Mouse (Mus musculus) spleen, embryonic (tissue): ENCODE measurements around the gene Ulk3.

Experiments used
- CTCF ChIA-PET: fragments of 350-600 bp; sonication (Branson Sonifier 250); formaldehyde crosslinking; loops from one replicate; lab custom pipeline; 2022; lab: Charles Lee

Gene Ulk3

DNA sequence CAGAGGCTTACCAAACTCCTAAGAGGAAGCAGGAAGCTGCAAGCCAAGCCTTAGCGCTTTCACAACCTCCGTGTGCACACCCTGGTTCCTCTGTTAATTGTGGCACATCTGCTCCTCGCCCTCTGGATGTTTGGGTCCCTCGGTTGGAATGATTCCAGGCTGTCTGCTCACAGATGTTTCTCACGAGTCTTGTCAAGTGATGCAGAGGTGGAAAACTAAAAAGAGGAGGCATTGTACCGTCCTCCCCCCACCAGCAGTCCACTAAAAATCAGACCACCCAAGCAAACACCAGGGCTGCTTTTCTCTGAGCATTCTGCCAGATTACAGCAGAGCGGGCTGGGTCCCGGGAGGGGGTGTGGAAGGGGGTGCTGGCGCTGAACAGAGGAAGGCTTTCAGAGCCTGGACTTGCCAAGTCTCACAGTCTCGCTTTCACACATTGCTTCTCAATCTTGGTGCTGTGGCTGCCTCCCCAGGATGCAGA is 23.5 kb upstream of the Ulk3 start:
- CTCF ChIA-PET, result no interaction called here

DNA sequence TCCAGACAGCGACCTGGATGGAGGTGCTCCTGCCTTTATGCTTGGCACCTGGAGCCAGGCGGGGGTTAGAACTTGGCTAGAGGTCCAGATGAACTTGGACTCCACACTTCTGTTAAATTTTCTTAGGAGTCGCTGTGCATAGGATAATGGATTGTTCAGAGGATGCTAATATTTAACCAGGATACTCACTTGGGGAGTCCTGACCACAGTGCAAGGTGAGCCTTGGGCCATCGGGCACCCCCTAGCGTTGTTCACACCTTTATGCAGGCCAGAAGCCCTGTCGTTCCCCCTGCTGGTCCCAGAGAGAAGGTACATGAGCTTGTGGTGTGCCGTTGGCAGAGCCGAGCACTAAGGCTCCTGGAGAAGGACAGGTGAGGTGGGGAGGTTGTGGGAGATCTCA is 22.4 kb upstream of the Ulk3 start:
- CTCF ChIA-PET, result interaction anchor here (1.4 kb wide), 1 partner anchor 13 kb away, joined by 15 read pairs; no protein-coding TSS in a partner anchor

DNA sequence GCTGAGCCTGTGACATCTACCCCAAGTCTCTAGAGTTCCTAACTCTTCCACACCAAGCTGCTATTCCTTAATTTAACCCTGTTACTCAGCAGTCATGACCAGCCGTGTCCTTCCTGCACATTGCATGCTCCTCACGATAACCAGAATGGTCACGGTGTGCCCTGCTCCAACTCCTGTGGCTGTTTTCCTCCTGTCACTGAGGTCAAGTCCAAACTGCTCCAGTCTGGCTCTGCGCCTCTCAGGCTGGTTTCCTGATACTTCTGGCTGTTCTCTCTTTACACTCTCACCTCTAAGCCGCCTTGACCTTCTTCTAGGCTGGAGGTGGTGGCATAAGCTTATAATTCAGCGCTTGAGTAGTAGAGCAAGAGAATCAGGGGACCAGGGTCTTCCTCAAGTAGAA is 20.8 kb upstream of the Ulk3 start:
- CTCF ChIA-PET, result interaction anchor here (0.5 kb wide), 1 partner anchor 70 kb away, joined by 4 read pairs; no protein-coding TSS in a partner anchor

DNA sequence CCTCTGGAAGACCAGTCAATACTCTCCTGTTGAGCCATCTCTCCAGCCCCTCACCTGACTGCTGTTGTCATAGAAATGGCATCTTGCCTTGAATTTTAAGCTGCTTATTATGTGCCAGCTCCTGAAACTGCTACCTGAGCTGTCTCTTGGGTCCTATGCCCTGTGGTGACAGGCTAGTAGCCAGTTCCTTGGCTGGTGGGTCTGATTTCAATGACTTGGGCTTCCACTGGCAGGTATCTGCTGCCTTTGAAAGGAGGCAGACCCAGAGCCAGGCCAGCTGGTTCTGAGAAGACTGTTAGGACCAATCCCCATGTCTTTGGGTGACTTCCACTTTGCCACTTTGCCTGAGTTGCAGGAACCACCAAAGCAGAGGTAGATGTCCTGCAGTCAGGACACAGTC is 14.9 kb upstream of the Ulk3 start:
- CTCF ChIA-PET, result no interaction called here

DNA sequence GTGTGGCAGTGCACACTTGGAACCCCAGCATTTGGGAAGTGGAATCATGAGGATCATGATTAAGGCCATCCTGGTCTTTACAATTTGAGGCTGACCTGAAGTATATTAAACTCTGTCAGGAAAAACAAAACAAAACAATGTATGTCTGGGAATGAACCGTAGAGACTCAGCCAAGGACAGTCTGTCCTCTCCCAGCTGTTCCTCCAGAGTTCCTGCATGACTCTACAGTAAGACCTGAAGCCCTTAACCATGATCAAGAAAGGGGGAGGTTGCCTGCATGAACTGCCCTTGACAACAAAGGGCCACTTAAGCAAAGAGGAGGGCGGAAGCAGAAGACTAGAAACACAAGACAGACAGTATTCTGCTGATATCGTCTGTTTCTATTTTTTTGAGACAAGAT is 13.7 kb upstream of the Ulk3 start:
- CTCF ChIA-PET, result no interaction called here

DNA sequence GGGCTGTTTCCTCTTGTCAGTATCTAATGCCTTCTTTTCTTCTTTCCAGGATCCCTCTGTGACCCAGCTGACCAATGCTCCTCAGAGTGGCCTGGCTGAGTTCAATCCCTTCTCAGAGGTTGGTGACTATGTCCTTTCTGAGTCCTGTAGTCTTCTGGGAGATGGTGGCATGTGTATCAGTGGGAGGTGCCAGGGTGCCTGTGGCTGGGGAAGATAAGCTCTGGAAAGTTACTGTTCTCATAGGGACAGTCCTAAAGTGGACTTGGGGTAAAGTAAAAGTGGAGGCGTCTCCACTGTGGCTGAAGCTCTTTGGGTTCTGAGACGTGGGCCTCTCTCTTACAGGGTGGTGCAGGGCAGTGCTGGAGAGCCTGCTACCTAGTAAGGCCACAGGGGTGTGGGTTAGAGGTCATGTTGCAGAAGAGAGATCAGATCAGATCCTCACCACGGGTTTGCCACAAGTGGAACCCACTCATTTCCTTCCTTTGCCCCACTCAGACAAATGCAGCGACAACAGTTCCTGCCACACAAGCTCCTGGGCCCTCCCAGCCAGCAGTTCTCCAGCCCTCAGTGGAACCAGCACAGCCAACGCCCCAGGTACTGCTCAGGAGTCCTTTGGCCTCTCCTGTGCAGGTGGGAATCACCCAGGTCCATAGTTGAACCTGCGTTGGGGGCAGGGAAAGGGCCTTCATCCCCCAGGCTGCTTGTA is 12.0 kb upstream of the Ulk3 start:
- CTCF ChIA-PET, result interaction anchor here (0.5 kb wide), 1 partner anchor 34 kb away, joined by 8 read pairs; no protein-coding TSS in a partner anchor

DNA sequence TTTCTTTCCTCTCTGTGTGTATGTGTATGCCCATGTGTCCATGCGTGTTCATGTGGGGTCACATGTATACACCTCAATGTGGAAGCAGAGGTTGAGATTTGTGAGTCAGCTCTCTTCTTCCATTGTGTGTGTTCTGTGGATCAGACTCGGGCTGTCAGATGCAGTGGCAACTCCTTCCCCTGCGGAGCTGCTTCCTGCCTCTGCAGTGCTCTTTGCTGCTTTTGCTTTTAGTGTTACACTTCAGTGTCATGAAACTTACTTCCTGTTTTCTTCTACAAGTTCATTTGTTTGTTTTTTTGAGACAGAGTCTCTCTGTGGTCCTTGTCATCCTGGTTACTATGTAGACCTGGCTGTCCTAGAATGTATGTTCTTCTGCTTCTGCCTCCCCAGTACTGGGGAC is 4.3 kb upstream of the Ulk3 start:
- CTCF ChIA-PET, result no interaction called here

DNA sequence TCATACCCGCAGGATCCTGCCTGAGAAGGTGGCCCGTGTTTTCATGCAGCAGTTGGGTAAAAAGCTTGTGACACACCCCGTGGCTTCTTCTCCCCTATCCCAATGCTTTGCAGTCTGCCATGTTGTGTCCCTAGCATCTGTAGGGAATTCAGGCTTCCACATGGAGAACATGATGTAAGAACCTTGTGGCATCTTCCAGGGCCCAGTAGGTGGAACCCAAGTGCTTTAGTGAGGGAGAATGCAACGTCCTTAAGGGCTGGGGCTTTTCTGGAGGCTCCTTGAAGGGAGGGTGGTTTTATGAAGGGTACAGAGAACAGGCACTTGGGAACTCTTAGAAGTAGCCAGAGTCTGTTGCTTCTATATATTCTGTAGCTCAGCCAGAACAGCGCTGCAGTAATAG is 1.5 kb downstream of the Ulk3 start:
- CTCF ChIA-PET, result no interaction called here

DNA sequence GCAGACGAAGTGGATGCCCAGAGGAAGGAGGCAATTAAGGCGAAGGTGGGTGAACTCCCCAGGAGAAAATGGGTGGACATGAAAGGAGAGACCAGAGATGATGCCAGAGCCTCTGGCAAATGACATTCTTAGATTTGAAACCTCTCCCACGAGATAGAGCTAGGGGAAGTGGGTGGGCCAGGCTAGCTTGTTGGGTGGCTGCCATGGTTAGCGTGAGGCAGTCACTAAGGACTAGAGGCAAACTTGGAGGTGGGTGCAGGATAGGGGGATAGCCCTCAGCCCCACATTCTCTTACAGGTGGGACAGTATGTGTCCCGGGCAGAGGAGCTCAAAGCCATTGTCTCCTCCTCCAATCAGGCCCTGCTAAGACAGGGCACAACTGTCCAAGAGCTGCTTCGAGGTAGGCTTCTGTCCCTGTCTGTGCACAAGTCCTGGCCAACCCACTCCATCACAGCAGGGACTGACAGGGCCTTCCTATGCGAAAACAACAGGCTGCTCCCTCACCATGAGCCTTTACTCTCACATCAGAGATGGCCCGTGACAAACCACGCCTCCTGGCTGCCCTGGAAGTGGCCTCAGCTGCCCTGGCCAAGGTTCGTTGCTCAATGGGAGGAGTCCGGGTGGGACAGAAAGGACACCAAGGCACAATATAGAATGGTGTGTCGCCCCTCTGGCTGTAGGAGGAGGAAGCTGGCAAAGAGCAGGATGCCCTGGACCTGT is 4.4 kb downstream of the Ulk3 start:
- CTCF ChIA-PET, result interaction anchor here (0.5 to 0.6 kb wide), 2 partner anchors 27 to 152 kb away, joined by 6 to 8 read pairs; partner anchors contain the start of gene Lman1l

DNA sequence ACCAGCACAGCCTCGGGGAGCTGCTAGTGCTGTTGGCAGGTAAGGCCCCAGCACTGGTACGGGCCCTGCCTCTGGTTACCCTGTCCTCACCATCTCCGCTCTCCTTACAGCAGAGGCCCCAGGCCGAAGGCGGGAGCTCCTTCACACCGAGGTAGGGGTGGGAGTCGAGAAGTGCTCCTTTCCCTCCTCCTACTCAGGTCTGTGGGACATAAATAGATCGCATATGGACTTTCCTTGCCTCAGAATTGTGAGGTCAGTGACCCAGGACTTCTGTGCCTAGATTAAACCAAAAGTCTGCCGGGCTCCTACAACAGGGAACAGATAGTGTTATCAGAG is 4.9 kb downstream of the Ulk3 start:
- CTCF ChIA-PET, result interaction anchor here (0.5 to 0.6 kb wide), 2 partner anchors 26 to 151 kb away, joined by 6 to 8 read pairs; partner anchors contain the start of gene Lman1l

DNA sequence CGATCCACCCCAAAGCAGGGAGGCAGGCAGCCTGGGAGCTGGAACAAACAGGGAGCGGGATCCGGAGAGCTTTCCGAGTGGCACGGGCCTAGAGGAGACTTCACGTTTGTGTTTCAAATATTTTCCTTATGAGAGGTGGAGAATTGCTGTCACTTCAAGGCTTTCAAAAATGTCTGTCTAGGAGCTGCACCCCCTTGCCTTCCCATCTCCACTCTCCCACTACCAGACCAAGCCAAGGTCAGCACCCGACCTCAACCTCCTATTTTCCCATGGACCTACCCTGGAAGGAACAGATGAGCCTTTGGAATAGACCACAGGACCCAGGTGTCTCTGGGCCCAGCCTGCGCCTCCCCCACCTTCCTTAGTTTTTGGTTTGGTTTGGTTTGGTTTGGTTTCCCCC is 8.0 kb downstream of the Ulk3 start:
- CTCF ChIA-PET, result no interaction called here

DNA sequence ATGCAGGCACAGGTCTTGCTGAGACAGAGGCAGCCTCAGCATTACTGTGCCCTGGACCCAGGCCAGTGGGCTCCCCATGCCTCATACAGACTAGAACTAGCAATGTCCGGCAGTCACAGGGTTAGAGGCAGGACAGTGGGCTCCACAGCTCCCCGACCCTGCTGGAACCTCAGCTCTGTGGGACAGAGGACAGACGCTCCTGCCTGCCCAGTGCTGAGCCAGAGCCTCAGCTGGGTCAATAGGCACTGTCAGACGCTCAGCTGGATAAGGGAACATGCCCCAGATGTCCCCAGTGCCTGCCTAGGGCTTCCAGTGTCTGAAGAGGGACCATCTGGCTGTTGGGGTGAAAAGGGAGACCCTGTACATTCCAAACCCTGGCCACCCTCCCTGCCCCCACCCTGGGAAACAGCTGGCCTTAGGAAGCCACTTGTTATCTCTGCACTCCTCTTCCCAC is 8.7 kb downstream of the Ulk3 start:
- CTCF ChIA-PET, result no interaction called here

DNA sequence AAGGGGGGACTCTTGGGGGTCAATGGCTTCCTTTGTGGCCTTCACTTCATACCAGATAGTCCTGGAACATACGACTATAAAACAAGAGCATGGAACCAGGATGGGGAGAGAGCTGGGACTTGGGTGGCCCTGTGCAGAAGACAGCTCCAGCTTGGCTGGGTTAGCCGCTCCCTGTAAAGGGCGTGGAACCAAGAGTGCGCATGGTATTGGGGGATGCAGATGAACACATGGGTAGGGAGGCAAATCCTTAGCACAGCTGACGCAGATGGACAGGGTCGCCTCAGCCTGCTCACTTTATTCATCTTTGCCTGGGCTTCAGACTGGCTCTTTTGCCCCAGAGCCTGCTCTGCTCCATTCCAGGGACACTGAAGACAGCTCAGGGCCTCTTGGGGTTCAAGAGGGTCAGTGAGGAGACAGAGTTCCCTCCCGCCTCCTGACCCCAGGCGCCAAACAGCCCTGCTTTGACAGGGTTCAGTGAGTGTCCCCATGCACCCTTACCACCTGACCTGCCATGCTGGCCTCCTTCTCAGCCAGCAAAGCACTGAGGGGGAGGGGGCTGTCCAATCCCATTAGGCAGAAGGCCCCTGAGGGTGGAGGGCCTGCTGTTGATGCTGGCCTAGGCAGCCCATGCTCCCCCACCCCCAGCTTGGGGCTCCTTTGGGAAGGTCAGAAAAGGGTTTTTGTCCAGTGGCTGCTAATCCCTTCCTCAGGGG is 9.8 kb downstream of the Ulk3 start:
- CTCF ChIA-PET, result no interaction called here

DNA sequence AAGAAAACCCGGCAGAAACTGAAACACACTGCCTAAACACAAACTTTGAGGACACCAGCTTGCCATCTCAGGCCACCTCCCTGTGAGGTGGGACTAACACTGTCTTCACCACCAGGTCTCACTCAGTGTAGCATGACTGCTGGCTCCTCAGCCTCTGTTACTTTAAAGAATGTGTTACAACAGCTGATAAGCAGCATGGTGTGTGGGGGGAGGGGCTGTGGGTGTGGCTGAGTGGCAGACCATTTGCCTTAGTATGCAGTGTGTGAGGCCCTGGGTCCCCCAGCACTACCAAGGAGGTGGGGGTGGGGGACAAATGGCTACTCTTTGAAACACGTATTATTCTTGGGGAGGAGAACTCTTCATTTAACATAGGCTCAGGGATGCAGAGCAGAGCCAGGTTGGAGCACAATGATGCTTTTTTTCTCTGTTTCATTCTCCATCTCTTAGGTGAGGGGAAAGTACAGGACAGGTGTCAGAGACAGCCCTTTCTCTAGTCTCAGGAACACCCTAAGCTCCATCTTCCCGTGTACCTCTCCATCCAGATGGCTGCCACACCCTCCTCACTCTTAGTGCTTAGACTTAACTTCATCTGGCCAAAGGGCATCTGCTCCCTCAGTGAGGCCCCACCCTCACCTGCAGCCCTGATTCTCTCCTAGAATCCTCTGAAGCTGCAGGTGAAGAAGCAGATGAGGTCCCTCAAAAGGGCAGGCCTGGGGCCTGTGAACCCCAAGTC is 11.5 kb downstream of the Ulk3 start:
- CTCF ChIA-PET, result no interaction called here

DNA sequence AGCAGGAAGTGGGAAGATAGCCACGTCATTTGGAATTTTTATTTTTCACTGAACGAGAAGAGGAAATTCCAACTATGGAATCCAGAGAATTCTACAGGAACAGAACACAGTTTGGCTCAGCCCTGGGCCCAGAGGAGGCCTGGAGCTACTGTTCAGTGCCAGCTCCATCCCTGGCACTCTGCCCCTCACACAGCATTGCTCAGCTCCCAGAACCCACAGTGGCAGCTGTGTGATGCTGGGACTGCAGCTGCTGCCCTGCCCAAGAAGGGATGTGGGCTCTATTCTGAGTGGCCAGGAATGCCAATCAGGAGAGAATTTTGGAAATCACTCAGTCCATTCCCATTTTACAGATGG is 12.1 kb downstream of the Ulk3 start:
- CTCF ChIA-PET, result no interaction called here

DNA sequence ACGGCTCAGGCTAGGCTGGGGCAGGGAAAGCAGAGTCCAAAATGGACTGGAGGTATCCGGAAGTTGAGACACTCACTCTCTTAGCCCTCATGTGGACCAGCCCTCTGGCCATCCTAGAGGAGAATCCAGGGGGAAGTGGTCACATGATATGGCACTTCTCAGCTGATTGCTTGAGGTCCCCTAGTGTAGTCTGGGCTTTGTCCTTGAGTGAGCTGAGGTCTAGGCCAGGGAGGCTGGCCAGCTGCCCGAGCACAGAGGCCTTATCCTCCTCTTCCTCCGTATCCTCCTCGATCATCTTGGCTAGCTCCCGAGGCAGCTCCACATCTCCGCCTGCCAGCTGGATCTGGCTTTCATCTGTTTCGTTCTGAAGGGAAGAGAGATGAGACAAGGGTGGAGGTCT is 12.8 kb downstream of the Ulk3 start:
- CTCF ChIA-PET, result no interaction called here

DNA sequence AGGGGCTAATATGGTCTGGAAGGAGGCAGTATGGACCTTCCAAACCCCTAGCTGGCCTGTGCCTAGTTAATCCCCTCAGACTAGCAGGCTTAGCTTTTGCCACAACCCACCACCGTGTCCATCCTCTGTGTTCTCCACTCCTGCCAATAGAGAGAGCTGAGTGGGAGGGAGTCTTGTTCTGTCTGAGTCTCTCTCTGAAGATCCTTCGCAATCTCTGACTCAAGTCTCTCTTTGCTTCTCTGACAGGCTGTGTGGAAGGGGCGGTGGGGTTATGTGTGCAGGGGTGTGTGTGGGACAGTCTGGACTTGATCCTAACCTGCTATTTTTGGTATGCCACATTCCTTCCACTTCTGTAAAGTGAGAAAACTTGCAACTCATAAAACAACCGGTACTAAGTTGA is 15.6 kb downstream of the Ulk3 start:
- CTCF ChIA-PET, result interaction anchor here (0.6 to 0.7 kb wide), 2 partner anchors 16 to 50 kb away, joined by 3 to 8 read pairs; partner anchors contain the start of gene Lman1l

DNA sequence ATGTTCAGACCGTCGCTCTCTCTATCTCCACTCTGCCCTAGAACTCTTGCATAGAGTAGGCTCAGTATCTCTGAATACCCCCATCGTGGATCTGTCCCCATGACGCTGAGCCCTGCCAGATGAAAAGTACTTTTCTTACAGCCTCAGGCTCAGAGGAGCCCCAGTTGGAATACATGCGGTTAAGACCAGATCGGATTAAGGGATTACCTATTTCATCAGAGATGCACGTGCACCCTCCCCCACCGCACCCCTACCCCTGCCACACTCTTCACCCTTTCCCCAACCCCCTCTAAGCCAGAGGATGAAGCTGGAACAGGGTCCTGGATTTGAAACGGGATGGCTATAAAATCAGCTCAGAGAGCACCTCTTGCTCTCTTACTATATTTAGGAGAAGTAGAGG is 16.3 kb downstream of the Ulk3 start:
- CTCF ChIA-PET, result no interaction called here

DNA sequence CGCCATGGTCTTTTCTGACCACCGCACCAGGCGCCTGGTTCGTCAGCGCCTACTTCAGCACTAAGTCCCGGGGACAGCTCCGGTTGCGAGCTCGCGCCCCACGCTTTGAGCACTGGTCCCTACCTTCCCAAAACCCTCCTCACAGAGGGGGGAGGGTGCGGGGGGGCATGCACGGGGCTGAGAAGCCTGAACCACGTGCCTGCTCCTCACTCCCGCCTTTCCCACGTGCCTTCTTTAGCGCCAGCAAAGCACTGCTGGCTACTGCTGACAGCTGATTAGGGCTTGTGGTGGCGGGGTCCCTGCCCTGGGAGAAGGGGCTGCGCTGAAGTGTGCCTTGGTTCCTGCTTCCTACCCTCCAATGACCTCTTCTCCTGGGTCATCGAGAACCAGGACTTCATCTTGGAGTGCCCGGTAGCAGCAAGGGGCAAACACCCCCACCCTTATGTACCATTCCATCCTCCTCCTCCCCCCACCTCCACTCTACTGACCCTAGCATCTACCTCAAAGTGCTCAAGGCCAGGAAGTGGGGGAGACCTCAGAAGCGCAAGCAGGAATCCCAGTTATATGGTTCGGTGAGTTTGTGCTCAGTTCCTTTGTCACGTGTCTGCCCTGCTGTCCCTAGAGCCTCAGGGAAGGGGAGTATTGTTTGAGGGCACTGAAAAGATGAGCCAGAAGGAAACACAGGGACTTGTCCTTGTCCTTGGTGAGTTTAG is 17.0 kb downstream of the Ulk3 start, which contains the start of gene Cplx3:
TSS of gene Cplx3 (minus strand) at position 143 of the 713 bp plus-strand sequence.
- CTCF ChIA-PET, result no interaction called here

DNA sequence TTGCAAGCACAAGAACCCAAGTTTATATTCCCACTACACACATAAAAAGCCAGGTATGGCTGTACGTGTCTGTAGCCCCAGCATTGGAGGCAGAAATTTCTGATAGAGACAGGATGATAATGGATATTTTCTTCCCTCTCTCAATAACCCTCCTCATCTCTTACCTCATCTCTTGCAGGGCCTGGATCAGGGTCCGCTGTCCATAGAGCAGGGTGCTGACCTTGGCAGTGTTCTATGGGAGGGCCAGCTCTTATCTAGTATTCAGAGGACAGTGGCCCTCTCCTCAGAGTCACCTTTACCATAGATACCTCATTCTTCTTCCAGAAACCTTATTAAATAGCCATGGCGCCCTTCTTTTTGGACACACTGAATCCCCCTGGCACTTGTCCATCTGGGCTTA is 20.6 kb downstream of the Ulk3 start:
- CTCF ChIA-PET, result no interaction called here

DNA sequence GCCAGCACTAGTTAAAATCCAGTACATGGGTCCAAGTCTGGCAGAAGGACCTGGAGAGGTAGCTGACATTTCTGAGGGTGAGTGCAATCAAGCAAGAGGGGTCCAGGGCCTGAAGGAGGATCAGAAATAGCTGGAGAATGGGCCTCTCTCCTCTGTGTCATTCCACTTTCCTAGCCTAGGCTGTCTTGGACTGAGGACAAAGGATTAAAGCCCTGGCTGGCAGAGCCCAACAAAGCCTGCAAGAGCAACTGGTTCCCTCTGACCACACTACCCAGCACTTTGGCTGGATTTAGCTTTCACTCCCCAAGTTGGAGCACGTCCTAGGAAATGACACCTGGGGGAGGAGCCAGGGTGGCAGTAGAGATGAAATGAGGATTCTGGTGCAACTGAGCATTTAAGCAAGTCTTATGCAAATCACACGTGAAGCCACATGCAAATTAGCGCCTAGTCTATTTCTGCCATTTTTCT is 21.1 kb downstream of the Ulk3 start:
- CTCF ChIA-PET, result no interaction called here
